Mouse (Mus musculus) gastrocnemius, postnatal 4 days (tissue): ENCODE results near the gene Tceal9. TPM values are rescaled to one million over a fixed set of nuclear protein-coding genes. Genes with fewer than 3 reads are reported as not detected.
A peak's percentile ranks its signal among the peaks of the same experiment; 100 is the strongest.
"Not testable (repeated sequence)": the region's sequence is repeated elsewhere in the genome, so short reads cannot be mapped to it uniquely, and the experiment has no call there.

Experiments used
- DNase-seq, 2 experiments: peaks; one replicate each; pipeline ENCODE4 v3.0.0; 2021 to 2022; ENCODE audit warnings: low spot score in 2 of 2, mixed read lengths in 2 of 2
- long read RNA-seq, 2 experiments: library from polyadenylated mRNA; stranded (forward); transcript quantifications; one replicate each; pipeline ENCODE4 v2.0.0; 2021
- total RNA-seq, 2 experiments: library from RNA; stranded (reverse); gene quantifications; 2 replicates each; pipeline ENCODE4 v1.2.3; 2021

Gene Tceal9
- 100 to 1,000 TPM; 145 to 154 TPM for total RNA-seq
- long read RNA-seq, experiment 1, transcript Tceal9-201 (3 exons, 1,019 nt), result major isoform, 121 of 125 reads
- long read RNA-seq, experiment 1, partial matches to known transcripts, result 3 of 125 reads
- long read RNA-seq, experiment 1, other reads (novel, unspliced or antisense), result 1 of 125 reads
- long read RNA-seq, experiment 2, transcript Tceal9-201 (3 exons, 1,019 nt), result major isoform, 108 of 112 reads
- long read RNA-seq, experiment 2, partial matches to known transcripts, result 1 of 112 reads
- long read RNA-seq, experiment 2, other reads (novel, unspliced or antisense), result 3 of 112 reads

- DNase-seq, result peak; percentile 50 to 67
Observed at GRCm38 (mm10) chrX:136244574-136245229, at the start of gene Tceal9. Gene Tceal9 (plus strand): TSS chrX:136245079.

DNA sequence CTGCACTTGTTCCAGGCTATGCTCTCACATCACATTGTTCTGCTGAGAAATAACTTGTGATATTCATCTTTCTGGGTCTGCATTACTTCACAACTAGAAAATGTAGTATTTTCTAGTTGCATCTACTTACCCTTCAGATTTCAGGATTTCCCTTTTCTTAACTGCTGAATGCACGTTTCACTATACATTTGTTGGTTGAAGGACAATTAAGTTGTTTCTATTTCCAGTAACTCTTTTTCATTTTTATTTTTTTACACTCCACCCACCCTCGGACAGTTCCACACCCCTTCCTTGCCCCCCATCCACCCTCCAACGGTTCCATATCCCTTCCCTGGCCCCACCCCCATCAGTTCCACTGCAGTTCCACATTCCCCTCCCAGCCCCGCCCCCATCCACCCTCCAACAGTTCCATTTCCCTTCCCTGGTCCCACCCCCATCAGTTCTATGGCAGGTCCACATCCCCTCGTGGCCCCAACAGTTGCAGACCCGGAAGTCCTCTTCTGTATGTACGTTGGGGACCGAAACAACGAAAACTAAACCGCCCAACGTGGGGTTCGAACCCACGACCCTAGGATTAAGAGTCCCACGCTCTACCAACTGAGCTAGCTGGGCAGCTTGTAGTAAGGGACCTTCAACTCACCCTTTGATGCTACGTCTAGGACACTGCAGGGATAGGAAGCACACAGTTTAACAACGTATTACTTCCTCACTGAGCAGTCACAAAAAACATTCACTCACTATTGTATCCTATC lies 49.5 kb upstream of the Tceal9 start:
- DNase-seq, result no peak

DNA sequence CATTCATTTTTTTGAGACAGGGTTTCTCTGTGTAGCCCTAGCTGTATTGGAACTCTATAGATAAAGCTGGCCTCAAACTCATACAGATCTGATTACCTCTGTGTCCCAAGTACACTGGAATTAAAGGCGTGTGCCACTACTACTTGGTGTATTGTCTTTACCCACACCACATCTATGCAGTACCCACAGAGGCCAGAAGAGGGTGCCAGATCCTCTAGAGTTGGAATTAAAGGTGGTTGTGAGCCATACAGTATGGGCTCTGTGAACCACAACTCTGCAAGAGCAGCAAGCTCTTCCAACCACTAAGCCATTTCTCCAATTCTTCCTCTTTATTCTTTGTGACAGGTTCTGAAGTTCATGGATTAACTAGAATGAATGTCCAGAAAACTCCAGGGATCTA lies 48.0 kb upstream of the Tceal9 start:
- no peak for DNase-seq

DNA sequence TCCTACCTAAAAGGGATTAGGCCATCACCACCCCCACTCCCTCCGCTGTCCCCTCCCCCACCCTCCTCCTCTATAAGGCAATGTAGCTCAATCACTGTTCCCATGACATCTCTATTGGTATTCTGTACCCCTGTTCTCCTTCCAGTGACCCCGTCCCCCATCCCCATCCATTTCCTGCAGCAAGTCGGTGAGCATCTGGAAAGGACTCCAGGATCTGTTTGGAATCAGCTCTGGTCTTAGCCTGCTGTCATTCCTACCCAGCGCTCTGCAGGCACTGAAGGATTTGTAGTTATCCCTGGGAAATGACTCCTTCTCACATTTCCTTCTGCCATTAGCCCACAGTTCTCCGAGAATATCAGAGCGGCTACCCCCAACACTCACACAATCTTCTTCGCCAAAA lies 41.6 kb upstream of the Tceal9 start:
- DNase-seq, result no peak

GRCm38 (mm10) chrX:136203664-136204066 lies 41.2 kb upstream of the Tceal9 start, which contains the start of gene Tceal5:
Gene Tceal5 (minus strand): TSS chrX:136203876.
- peak in 1 of 2 experiments; percentile 15 for DNase-seq

GRCm38 (mm10) chrX:136204406-136204805 lies 40.5 kb upstream of the Tceal9 start:
- no peak for DNase-seq

- no peak for DNase-seq
Observed at GRCm38 (mm10) chrX:136213396-136213795, 31.5 kb upstream of the Tceal9 start.

- not testable (repeated sequence) for DNase-seq
Observed at GRCm38 (mm10) chrX:136214729-136215677, 29.9 kb upstream of the Tceal9 start, which contains the start of the genes Tceal7 and Bex1. Gene Tceal7 (plus strand): TSS chrX:136214779. Gene Bex1 (minus strand): TSS chrX:136215513.

- DNase-seq, result no peak
Observed at GRCm38 (mm10) chrX:136216303-136216702, 28.6 kb upstream of the Tceal9 start.

DNA sequence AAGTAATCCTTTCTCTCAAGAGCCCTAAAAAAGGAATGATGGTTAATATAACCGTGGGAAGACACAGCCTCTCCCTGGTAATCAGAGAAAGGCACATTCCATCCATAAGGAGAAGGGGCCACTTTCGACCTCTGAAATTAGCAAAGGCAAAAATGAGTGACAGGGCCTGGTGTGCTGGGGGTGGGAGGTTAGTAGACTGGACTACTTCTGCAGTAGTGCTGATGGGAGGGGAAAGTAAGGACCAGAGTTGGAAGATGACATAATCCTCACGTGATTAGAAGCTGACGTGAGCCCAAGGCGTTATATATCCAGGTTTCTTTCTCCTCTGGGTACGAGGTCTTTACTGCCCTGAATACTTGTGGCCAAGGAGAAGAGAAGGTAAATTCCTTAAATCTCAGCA lies 21.2 kb upstream of the Tceal9 start:
- no peak for DNase-seq

DNA sequence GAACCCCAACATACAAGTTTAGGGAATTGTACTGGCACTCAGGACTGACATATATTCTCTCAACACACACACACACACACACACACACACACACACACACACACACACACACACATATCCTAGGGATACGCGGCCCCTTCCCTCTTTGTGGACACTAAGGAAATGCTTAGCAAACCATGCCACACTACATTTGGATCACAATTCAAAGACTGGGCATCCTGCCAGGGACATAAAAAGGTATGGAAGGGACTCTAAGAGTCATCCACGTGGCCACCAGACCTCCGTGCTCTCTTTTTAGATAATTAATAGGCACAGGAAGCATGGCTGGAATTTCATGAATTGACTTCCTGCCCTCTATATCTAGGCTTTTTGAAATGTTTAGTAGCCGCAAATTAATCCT lies 17.1 kb upstream of the Tceal9 start:
- DNase-seq, result no peak

DNA sequence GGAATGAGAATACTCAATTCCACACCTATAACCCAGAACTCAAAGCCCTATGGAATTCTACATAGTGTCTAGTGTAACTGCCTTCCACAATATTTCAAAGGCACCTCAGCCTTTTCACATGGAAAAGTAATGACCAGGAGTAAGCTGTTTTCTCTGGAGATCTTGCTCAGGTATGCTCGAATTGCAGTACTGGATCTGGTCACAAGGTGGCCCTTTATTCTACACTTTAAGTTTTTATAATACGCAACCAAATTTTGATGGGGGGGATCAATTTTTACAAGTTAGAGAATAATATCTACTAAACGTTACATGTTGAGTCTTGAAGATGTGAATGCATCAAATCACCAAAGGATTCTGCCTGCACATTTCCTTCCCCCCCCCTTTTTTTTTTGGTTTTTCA lies 6.8 kb upstream of the Tceal9 start:
- DNase-seq, result peak in 1 of 2 experiments; percentile 10

GRCm38 (mm10) chrX:136243181-136243580 lies 1.7 kb upstream of the Tceal9 start:
- no peak for DNase-seq

- peak in 1 of 2 experiments; percentile 10 for DNase-seq
Observed at GRCm38 (mm10) chrX:136245521-136246071, 717 bp downstream of the Tceal9 start.

- no peak for DNase-seq
Observed at GRCm38 (mm10) chrX:136248811-136249210, 3.9 kb downstream of the Tceal9 start.

- DNase-seq, result no peak
Observed at GRCm38 (mm10) chrX:136249671-136250070, 4.8 kb downstream of the Tceal9 start.

GRCm38 (mm10) chrX:136252023-136252729 lies 7.3 kb downstream of the Tceal9 start:
- no peak for DNase-seq

GRCm38 (mm10) chrX:136267720-136268119 lies 22.8 kb downstream of the Tceal9 start:
- DNase-seq, result no peak

DNA sequence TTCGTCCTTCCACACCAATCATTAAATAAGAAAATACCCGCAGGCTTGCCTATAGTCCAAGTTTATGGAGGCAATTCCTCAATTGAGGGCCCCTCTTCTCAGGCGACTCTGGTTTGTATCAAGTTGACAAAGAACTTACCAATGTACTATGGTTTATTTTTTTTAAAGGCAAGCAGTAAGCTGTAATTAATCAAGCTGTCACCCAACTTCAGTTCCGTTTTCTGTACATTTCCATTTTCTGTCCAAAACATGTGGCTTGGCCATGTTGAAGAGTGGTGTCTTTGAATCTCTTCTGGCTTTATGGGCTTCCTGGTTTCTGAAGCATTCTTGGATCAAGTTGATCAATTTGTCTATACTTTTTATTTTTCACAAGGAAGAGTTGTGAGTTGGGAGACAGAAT lies 23.3 kb downstream of the Tceal9 start:
- DNase-seq, result no peak
